Mouse (Mus musculus) hindbrain, embryonic 14.5 days (tissue): ENCODE results near the gene Dbr1. TPM values are rescaled to one million over a fixed set of nuclear protein-coding genes. Genes with fewer than 3 reads are reported as not detected.
A peak's percentile ranks its signal among the peaks of the same experiment; 100 is the strongest.
"Not testable (repeated sequence)": the region's sequence is repeated elsewhere in the genome, so short reads cannot be mapped to it uniquely, and the experiment has no call there.

Experiments
- ATAC-seq: fragments of 200-750 bp; cut with Nextera tagmentation; 2 replicates; pipeline ENCODE4 v1.8.0; 2017; ENCODE audit warnings: moderate number of reproducible peaks, mild to moderate bottlenecking, moderate TSS enrichment, moderate library complexity; ENCODE audit not compliant: low FRiP score
- DNase-seq: peaks from one replicate; pipeline ENCODE4 v3.0.0-alpha.2; 2015; ENCODE audit warnings: low spot score
- H3K27ac ChIP-seq: fragments of 300-500 bp; sonication (generic); 2 replicates; pipeline ENCODE4 v1.5.1; 2014; ENCODE audit warnings: mild to moderate bottlenecking, moderate library complexity
- H3K27me3 ChIP-seq: fragments of 300-500 bp; sonication (generic); 2 replicates; pipeline ENCODE4 v1.6.1; 2014; ENCODE audit warnings: mild to moderate bottlenecking, low read length, mixed read lengths; ENCODE audit not compliant: control insufficient read depth, insufficient read depth
- H3K36me3 ChIP-seq: fragments of 300-500 bp; sonication (generic); replicated peaks from 2 replicates; pipeline ENCODE4 v1.6.1; 2014; ENCODE audit not compliant: control insufficient read depth, insufficient read depth
- H3K4me1 ChIP-seq: fragments of 300-500 bp; sonication (generic); replicated peaks from 2 replicates; pipeline ENCODE4 v1.6.1; 2014; ENCODE audit warnings: antibody characterized with exemption, low read length, mixed read lengths; ENCODE audit not compliant: control insufficient read depth, insufficient read depth
- H3K4me2 ChIP-seq: fragments of 300-500 bp; sonication (generic); replicated peaks from 2 replicates; pipeline ENCODE4 v1.6.1; 2014; ENCODE audit warnings: mild to moderate bottlenecking, moderate library complexity
- H3K4me3 ChIP-seq: fragments of 300-500 bp; sonication (generic); replicated peaks from 2 replicates; pipeline ENCODE4 v1.5.1; 2014; ENCODE audit warnings: mild to moderate bottlenecking, low read length
- H3K9ac ChIP-seq: fragments of 300-500 bp; sonication (generic); 2 replicates; pipeline ENCODE4 v1.6.1; 2014
- H3K9me3 ChIP-seq: fragments of 300-500 bp; sonication (generic); 2 replicates; pipeline ENCODE4 v1.6.1; 2016; ENCODE audit warnings: low read length; ENCODE audit not compliant: control insufficient read depth
- WGBS: fragments of 180-500 bp; shearing (Covaris S2); extraction: QIAGEN DNeasy Blood & Tissue Kit; methylation state at CpG from one replicate; pipeline ENCODE4 v1.1.7; 2014; 5-methylcytosine and 5-hydroxymethylcytosine counted together
- polyA plus RNA-seq: library from polyadenylated mRNA; unstranded; fragments of >200 nt; fragmentation: Nextera tagmentation; extraction: Ambion mirVana; gene quantifications from 2 replicates; pipeline ENCODE4 v1.2.1, GENCODE M21; 2014

Dbr1 gene
- polyA plus RNA-seq, 1 experiment from 2014 or later, result 22.1 TPM

- H3K36me3 ChIP-seq, DNase-seq, H3K27ac ChIP-seq, H3K4me3 ChIP-seq, H3K4me1 ChIP-seq, H3K9ac ChIP-seq, H3K9me3 ChIP-seq, ATAC-seq, H3K4me2 ChIP-seq, H3K27me3 ChIP-seq: not testable (repeated sequence)
- 94% methylated on average over 6 of the region's 6 CpGs for WGBS
Observed at GRCm38 (mm10) chr9:99599127-99599526, 23.5 kb downstream of the Dbr1 start.

- H3K9ac ChIP-seq, result no peak overlapping the region
- no peaks in the 10 kb centered on the region for H3K27me3 ChIP-seq
- ATAC-seq, result no peak
- no peaks in the 10 kb centered on the region for H3K36me3 ChIP-seq
- no peaks in the 10 kb centered on the region for H3K9me3 ChIP-seq
- H3K4me1 ChIP-seq, result no peaks in the 10 kb centered on the region
- 83% methylated on average over 2 of the region's 2 CpGs for WGBS
- no peak for DNase-seq
- H3K4me3 ChIP-seq, result no peak overlapping the region
- H3K4me2 ChIP-seq, result no peak overlapping the region
- H3K27ac ChIP-seq, result no peak overlapping the region
Observed at GRCm38 (mm10) chr9:99603566-99603965, 28.0 kb downstream of the Dbr1 start.

- no peak for ATAC-seq
Observed at GRCm38 (mm10) chr9:99612202-99612601, 36.6 kb downstream of the Dbr1 start, which contains the start of gene A4gnt. TSS of gene A4gnt (plus strand) at chr9:99612502.

GRCm38 (mm10) chr9:99619688-99620087 lies 44.1 kb downstream of the Dbr1 start:
- Histone ChIP-seq H3K27me3 (no peaks in the 10 kb centered on the region), H3K27ac (no peak overlapping the region), H3K4me1 (no peaks in the 10 kb centered on the region), H3K36me3 (no peaks in the 10 kb centered on the region), H3K4me3 (no peak overlapping the region), H3K9me3 (no peaks in the 10 kb centered on the region), H3K9ac (no peak overlapping the region), H3K4me2 (no peak overlapping the region)
- WGBS, result 91% methylated on average over 7 of the region's 8 CpGs
- DNase-seq, result no peak
- ATAC-seq, result no peak

More at GRCm38 (mm10) chr9:99612202-99612601, 36.6 kb downstream of the Dbr1 start, which contains the start of gene A4gnt:
- Histone ChIP-seq H3K9me3 (no peaks in the 10 kb centered on the region), H3K9ac (no peak within 1 kb of the TSS), H3K4me1 (no peaks in the 10 kb centered on the region), H3K4me2 (no peak within 1 kb of the TSS), H3K27ac (no peak within 1 kb of the TSS), H3K27me3 (no peaks in the 10 kb centered on the region), H3K36me3 (no peaks in the 10 kb centered on the region), H3K4me3 (no peak within 1 kb of the TSS)
- 70% methylated on average over 2 of the region's 2 CpGs for WGBS
- DNase-seq, result no peak

GRCm38 (mm10) chr9:99620196-99620595 lies 44.6 kb downstream of the Dbr1 start:
- WGBS, result 95% methylated on average over 11 of the region's 11 CpGs
- ATAC-seq, result no peak
- Histone ChIP-seq H3K9ac (no peak overlapping the region), H3K9me3 (no peaks in the 10 kb centered on the region), H3K36me3 (no peaks in the 10 kb centered on the region), H3K4me2 (no peak overlapping the region), H3K4me1 (no peaks in the 10 kb centered on the region), H3K27ac (no peak overlapping the region), H3K27me3 (no peaks in the 10 kb centered on the region), H3K4me3 (no peak overlapping the region)
- DNase-seq, result no peak

- DNase-seq, result no peak
- no peak for ATAC-seq
- no peak overlapping the region for H3K27ac ChIP-seq
- H3K27me3 ChIP-seq, result no peaks in the 10 kb centered on the region
- no peak overlapping the region for H3K4me3 ChIP-seq
- H3K36me3 ChIP-seq, result no peaks in the 10 kb centered on the region
- whole genome bisulfite sequencing, result 88% methylated on average over 1 of the region's 1 CpGs
- H3K9me3 ChIP-seq, result no peaks in the 10 kb centered on the region
- no peak overlapping the region for H3K4me2 ChIP-seq
- no peaks in the 10 kb centered on the region for H3K4me1 ChIP-seq
- no peak overlapping the region for H3K9ac ChIP-seq
Observed at GRCm38 (mm10) chr9:99622034-99622433, 46.4 kb downstream of the Dbr1 start.

- Histone ChIP-seq H3K27ac (no peak overlapping the region), H3K4me1 (no peaks in the 10 kb centered on the region), H3K4me3 (no peak overlapping the region), H3K9ac (no peak overlapping the region), H3K9me3 (no peaks in the 10 kb centered on the region), H3K4me2 (no peak overlapping the region), H3K36me3 (no peaks in the 10 kb centered on the region), H3K27me3 (no peaks in the 10 kb centered on the region)
- no peak for DNase-seq
- no peak for ATAC-seq
- WGBS, result 67% methylated on average over 2 of the region's 2 CpGs
Observed at GRCm38 (mm10) chr9:99622966-99623365, 47.4 kb downstream of the Dbr1 start.

GRCm38 (mm10) chr9:99624117-99624516 lies 48.5 kb downstream of the Dbr1 start:
- no peaks in the 10 kb centered on the region for H3K36me3 ChIP-seq
- DNase-seq (no peak), ATAC-seq (no peak)
- 87% methylated on average over 6 of the region's 6 CpGs for WGBS
- no peaks in the 10 kb centered on the region for H3K27me3 ChIP-seq
- H3K4me2 ChIP-seq, result no peak overlapping the region
- H3K27ac ChIP-seq, result no peak overlapping the region
- H3K4me1 ChIP-seq, result peaks cover 6% of the 10 kb centered on the region; the same call in 1 of the 2 replicates
- H3K9me3 ChIP-seq, result no peaks in the 10 kb centered on the region
- H3K9ac ChIP-seq, result no peak overlapping the region
- H3K4me3 ChIP-seq, result no peak overlapping the region

- 59% methylated on average over 4 of the region's 4 CpGs for WGBS
- Histone ChIP-seq H3K4me2 (peak overlapping the region; percentile 68), H3K4me1 (peaks cover 17% of the 10 kb centered on the region), H3K4me3 (peak overlapping the region; percentile 52), H3K9ac (no peak overlapping the region; the same call in 1 of the 2 replicates), H3K9me3 (no peaks in the 10 kb centered on the region), H3K27ac (peak overlapping the region; percentile 70; the same call in 1 of the 2 replicates), H3K27me3 (no peaks in the 10 kb centered on the region), H3K36me3 (no peaks in the 10 kb centered on the region)
- DNase-seq (no peak), ATAC-seq (no peak)
Observed at GRCm38 (mm10) chr9:99628581-99628980, 53.0 kb downstream of the Dbr1 start.
